In the genomic region with DNA sequence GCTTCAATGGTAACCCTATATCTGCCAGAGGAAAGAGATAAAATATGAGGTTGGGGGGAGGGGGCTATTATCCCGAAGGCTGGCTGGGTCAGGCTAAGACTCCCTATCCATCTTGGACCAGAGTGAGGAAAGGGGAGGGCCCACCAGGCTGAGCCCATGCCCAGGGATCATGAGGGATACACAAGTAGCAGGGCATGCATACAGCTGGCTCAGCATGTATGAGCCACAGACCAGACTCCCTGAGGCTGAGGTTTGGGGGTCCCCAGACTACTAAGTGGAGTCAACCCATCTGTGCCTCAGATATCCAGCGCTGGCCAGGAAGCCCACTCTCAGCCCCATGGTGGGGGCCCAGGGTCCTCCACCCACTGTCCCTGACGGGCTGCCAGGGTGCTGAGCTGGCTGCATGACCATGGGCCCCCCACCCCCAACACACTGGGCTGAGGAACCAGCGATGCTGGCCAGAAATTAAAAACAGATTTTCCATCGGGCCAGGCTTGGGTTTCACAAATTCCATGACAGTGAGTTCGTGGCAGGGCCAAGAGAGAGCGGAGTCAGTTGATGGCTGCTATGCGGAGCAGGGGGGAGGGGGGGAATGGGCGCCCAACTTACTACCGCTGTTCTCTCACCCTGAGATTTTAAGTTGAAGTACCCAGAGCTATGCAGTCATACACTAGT, we compare ENCODE assay signal across 8 mouse cellular contexts. TPM values are rescaled to one million over a fixed set of nuclear protein-coding genes. Genes with fewer than 3 reads are reported as not detected.
DNase-seq lines count a peak whose midpoint lies in the region; ATAC-seq and TF ChIP-seq lines count a peak whose summit lies in the region.

No protein-coding gene starts in this region.

- H3K9ac ChIP-seq in lung, embryonic 16.5 days (ENCODE audit: low read length), result peak overlapping the region; percentile 41; the same call in 1 of the 2 replicates
- peak overlapping the region; percentile 42; the same call in 1 of the 2 replicates for H3K9ac ChIP-seq in hindbrain, embryonic 12.5 days
- no peak overlapping the region; the same call in 1 of the 2 replicates for H3K9ac ChIP-seq in neural tube, embryonic 12.5 days

- ATAC-seq in lung, embryonic 16.5 days (ENCODE audit: low read depth), result peak; percentile 65
- no peak for ATAC-seq in hindbrain, embryonic 12.5 days (ENCODE audit: low FRiP score)
- ATAC-seq in neural tube, embryonic 12.5 days (ENCODE audit: low FRiP score, low read depth), result no peak
- no peak for ATAC-seq in granulocyte monocyte progenitor cell, adult 5-6 weeks (replicated peaks; ENCODE audit: poor library complexity, severe bottlenecking)

- no peaks in the 10 kb centered on the region for H3K27me3 ChIP-seq in lung, embryonic 16.5 days (ENCODE audit: control insufficient read depth, insufficient read depth, low read depth, low read length)
- H3K27me3 ChIP-seq in hindbrain, embryonic 12.5 days, result no peaks in the 10 kb centered on the region
- H3K27me3 ChIP-seq in neural tube, embryonic 12.5 days (replicated peaks), result no peaks in the 10 kb centered on the region

- TF ChIP-seq CTCF in embryonic fibroblast, embryonic 13.5 days (IDR thresholded peaks at IDR 0.05; ENCODE audit: borderline replicate concordance, insufficient read depth, low read length), result no peak

- peak overlapping the region; percentile 76 for H3K27ac ChIP-seq in lung, embryonic 16.5 days (ENCODE audit: low read length)
- H3K27ac ChIP-seq in embryonic fibroblast, embryonic 13.5 days (ENCODE audit: insufficient read depth, low read length), result peak overlapping the region; percentile 97
- H3K27ac ChIP-seq in hindbrain, embryonic 12.5 days, result peak overlapping the region; percentile 50; the same call in 1 of the 2 replicates
- no peak overlapping the region for H3K27ac ChIP-seq in neural tube, embryonic 12.5 days

- 0 out of 2 replicates have a peak overlapping the region, but pooled peaks have one; percentile 15 for H3K4me2 ChIP-seq in lung, embryonic 16.5 days (ENCODE audit: low read depth, low read length)
- peak overlapping the region; percentile 11; the same call in 1 of the 2 replicates for H3K4me2 ChIP-seq in hindbrain, embryonic 12.5 days (replicated peaks)
- peak overlapping the region; percentile 20; the same call in 1 of the 2 replicates for H3K4me2 ChIP-seq in neural tube, embryonic 12.5 days (replicated peaks)

- DNase-seq in lung, postnatal 25 days (ENCODE audit: low spot score), result no peak
- DNase-seq in adrenal gland, adult 2 months, result no peak
- no peak for DNase-seq in urinary bladder, postnatal 10 days (ENCODE audit: low spot score)

- 41% methylated on average over 10 of the region's 10 CpGs for WGBS in lung, embryonic 16.5 days
- 70% methylated on average over 10 of the region's 10 CpGs for WGBS in hindbrain, embryonic 12.5 days
- WGBS in neural tube, embryonic 12.5 days, result 76% methylated on average over 10 of the region's 10 CpGs

- peaks cover under 1% of the 10 kb centered on the region; the same call in 1 of the 2 replicates for H3K36me3 ChIP-seq in lung, embryonic 16.5 days (ENCODE audit: control insufficient read depth, insufficient read depth, low read length)
- peaks cover 51% of the 10 kb centered on the region for H3K36me3 ChIP-seq in hindbrain, embryonic 12.5 days
- H3K36me3 ChIP-seq in neural tube, embryonic 12.5 days, result peaks cover 64% of the 10 kb centered on the region

- no peaks in the 10 kb centered on the region for H3K9me3 ChIP-seq in lung, embryonic 16.5 days (ENCODE audit: control insufficient read depth, low read length)
- no peaks in the 10 kb centered on the region for H3K9me3 ChIP-seq in hindbrain, embryonic 12.5 days (replicated peaks)
- no peaks in the 10 kb centered on the region for H3K9me3 ChIP-seq in neural tube, embryonic 12.5 days

- no peak for TF ChIP-seq POLR2A in embryonic fibroblast, embryonic 13.5 days (IDR thresholded peaks at IDR 0.05; ENCODE audit: low read depth, low read length)

- H3K4me3 ChIP-seq in lung, embryonic 16.5 days (ENCODE audit: low read length), result no peak overlapping the region
- H3K4me3 ChIP-seq in embryonic fibroblast, embryonic 13.5 days (ENCODE audit: insufficient read depth, low read length), result no peak overlapping the region
- H3K4me3 ChIP-seq in hindbrain, embryonic 12.5 days, result no peak overlapping the region
- H3K4me3 ChIP-seq in neural tube, embryonic 12.5 days, result no peak overlapping the region

- peaks cover 41% of the 10 kb centered on the region for H3K4me1 ChIP-seq in lung, embryonic 16.5 days (replicated peaks; ENCODE audit: control insufficient read depth, insufficient read depth, low read length)
- H3K4me1 ChIP-seq in embryonic fibroblast, embryonic 13.5 days (ENCODE audit: control insufficient read depth, insufficient read depth, low read length), result peaks cover 18% of the 10 kb centered on the region
- H3K4me1 ChIP-seq in hindbrain, embryonic 12.5 days, result peaks cover 68% of the 10 kb centered on the region
- peaks cover 67% of the 10 kb centered on the region for H3K4me1 ChIP-seq in neural tube, embryonic 12.5 days

RNA-seq across cellular contexts. Expression of gene Ttyh3, which starts 7.4 kb away (rescaled TPM):
- 27.9 and 29.4 TPM in 2 replicates for polyA plus RNA-seq in lung, embryonic 16.5 days (2015; fragmentation: Nextera tagmentation; extraction: Ambion mirVana)
- polyA plus RNA-seq in embryonic fibroblast, embryonic 13.5 days (2011; ENCODE audit: insufficient read length, low read depth, missing spikeins), result 79.6 and 95.0 TPM in 2 replicates
- 83.7 and 98.3 TPM in 2 replicates for polyA plus RNA-seq in hindbrain, embryonic 12.5 days (2016; fragmentation: Nextera tagmentation; extraction: Ambion mirVana)
- polyA plus RNA-seq in neural tube, embryonic 12.5 days (2016; fragmentation: Nextera tagmentation; extraction: Ambion mirVana), result 79.6 and 83.3 TPM in 2 replicates
- 42.0 and 47.9 TPM in 2 replicates for total RNA-seq in granulocyte monocyte progenitor cell, adult 5-6 weeks (2014; fragmentation: Nextera tagmentation)
- 8.7 and 9.2 TPM in 2 replicates for total RNA-seq in granulocyte monocyte progenitor cell, adult 5-6 weeks (2017)
- 10 to 100 TPM; 48.6 to 95.9 TPM for total RNA-seq in adrenal gland, adult 2 months (2021)
- polyA plus RNA-seq in adrenal gland, adult 2 months (2012; rRNA removed), result 185 and 217 TPM in 2 replicates

RNA-seq across cellular contexts. Expression of gene Lfng, which starts 34.3 kb away (rescaled TPM):
- polyA plus RNA-seq in lung, embryonic 16.5 days (2015; fragmentation: Nextera tagmentation; extraction: Ambion mirVana), result 24.9 and 25.8 TPM in 2 replicates
- polyA plus RNA-seq in embryonic fibroblast, embryonic 13.5 days (2011; ENCODE audit: insufficient read length, low read depth, missing spikeins), result 7.1 and 8.2 TPM in 2 replicates
- polyA plus RNA-seq in hindbrain, embryonic 12.5 days (2016; fragmentation: Nextera tagmentation; extraction: Ambion mirVana), result 23.8 and 27.6 TPM in 2 replicates
- polyA plus RNA-seq in neural tube, embryonic 12.5 days (2016; fragmentation: Nextera tagmentation; extraction: Ambion mirVana), result 30.5 and 34.5 TPM in 2 replicates
- 8.2 and 9.9 TPM in 2 replicates for total RNA-seq in granulocyte monocyte progenitor cell, adult 5-6 weeks (2014; fragmentation: Nextera tagmentation)
- total RNA-seq in granulocyte monocyte progenitor cell, adult 5-6 weeks (2017), result 1.9 and 14.6 TPM in 2 replicates
- total RNA-seq in adrenal gland, adult 2 months (2021), result 10 to 100 TPM in 1 of 2 experiments, 1 to 10 TPM in 1; 9.5 to 14.5 TPM
- polyA plus RNA-seq in adrenal gland, adult 2 months (2012; rRNA removed), result 59.0 and 60.2 TPM in 2 replicates
